Mouse (Mus musculus): ENCODE results near the gene Serf1.
"Not testable (repeated sequence)": the region's sequence is repeated elsewhere in the genome, so short reads cannot be mapped to it uniquely, and the experiment has no call there.

Gene Serf1

DNA sequence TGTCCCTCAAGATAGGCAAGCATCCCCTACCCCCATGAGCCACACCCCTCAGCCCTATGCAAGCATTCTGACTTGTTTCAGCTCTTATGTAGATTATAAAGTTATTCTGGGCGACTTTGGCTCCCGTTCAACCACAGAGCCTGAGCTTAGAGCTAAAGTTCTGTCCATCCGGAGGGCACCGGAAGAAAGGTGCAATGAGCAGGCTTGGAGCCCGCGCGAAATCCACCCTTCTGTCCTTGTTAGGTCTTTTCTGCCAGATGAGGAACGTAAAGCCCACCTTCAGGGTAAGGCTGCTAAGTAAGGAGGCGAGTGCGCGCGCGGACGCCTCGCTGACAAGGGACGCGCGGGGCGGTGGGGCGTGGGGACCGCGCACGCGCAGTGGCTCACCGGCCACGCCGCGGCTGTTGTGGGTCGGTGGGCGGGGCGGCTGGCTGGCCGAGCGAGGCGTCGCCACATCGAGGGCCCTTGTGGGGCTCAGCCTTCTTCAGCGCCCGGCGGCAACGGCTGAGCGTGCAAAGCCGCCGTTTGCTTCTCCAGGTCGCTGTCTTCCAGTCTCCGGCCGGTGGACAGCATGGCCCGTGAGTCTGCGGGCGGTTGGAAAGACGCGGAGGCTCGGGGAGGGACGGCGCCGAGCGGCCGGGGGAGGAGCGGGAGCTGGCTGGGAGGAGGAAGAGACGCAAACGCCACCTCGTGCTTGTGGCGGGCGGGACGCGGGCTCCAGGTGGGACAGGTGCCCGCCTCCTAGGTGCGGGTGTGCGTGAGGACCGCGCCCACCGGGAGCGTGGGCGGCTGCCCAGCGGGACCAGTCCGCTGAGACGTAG, at the start of gene Serf1:
Gene Serf1 (plus strand): TSS at position 361 of the 821 bp plus-strand sequence.
- DNase-seq (ENCODE audit: low read depth): peak; percentile 83

DNA sequence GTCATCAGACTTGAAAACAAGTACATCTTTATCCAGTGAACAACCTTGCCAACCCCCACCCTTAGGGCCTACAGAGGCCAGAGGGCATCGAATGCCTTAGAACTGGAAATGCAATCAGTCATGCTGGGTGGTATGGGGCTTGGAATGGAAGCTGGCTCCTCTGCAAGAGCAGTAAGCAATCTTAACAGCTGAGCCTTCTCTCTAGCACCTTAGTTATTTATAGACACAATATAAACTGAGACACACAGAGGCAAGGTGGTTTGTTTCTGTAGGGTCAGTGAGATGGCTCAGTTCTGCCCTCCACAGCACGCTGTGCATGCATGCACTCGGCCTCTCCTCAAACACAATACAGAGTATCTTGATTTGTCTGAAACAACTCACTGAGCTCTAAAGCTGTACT, 43.9 kb upstream of the Serf1 start:
- no peak for DNase-seq (ENCODE audit: low read depth)

DNA sequence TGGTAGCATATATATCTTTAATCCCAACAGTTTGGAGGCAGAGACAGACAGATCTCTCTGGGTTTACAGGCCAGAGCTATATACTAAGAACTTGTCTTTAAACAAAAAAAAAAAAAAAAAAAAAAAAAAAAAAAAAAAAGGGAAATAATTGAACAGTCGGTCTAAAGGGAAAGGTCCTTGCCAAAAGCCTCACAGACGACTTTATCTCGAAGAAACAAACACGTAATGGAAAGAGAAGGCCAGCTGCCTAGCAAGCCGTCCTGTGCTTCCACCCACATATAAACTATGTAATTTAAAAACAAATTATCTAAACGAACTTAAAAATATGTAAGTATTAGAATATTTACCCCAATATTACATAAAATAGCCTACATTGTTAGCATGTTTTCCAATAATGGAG, 40.0 kb upstream of the Serf1 start:
- DNase-seq (ENCODE audit: low read depth): no peak

DNA sequence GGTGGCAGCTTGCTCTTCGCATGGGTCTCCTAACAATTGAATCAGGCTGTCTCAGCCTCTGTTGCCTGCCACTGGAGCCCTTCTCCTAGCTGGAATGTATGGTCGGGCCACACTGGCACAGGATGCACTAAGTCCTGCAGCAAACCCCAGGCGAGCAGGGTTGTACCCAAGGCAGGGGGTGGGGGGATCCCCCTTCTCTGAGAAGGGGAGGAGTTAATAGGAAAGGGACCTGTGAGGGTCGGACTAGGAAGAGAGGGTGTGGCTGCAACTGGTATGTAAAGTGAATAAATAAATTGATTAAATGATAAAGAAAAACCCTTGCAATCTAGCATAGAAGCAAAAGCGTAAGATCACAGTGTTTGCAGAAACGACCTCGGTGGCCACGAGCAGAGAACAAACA, 36.3 kb upstream of the Serf1 start:
- no peak for DNase-seq (ENCODE audit: low read depth)

DNA sequence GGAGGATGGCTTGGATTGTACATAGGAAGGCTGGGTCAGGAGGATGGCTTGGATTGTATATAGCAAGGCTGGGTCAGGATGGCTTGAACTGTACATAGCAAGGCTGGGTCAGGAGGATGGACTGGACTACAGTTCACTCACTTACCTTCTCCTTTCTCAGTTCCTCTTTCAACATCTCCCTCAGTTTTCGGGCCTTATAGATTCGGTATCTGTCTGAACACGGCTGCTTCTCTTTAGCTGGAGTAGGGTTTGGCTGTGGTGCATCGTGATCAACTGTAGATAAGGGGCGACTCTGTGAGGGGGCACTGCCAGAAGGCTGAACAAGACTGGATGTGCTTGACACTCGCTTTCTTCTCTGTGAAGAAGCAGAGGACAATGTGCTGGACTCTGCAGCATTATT, 9.0 kb upstream of the Serf1 start:
- no peak for DNase-seq (ENCODE audit: low read depth)

DNA sequence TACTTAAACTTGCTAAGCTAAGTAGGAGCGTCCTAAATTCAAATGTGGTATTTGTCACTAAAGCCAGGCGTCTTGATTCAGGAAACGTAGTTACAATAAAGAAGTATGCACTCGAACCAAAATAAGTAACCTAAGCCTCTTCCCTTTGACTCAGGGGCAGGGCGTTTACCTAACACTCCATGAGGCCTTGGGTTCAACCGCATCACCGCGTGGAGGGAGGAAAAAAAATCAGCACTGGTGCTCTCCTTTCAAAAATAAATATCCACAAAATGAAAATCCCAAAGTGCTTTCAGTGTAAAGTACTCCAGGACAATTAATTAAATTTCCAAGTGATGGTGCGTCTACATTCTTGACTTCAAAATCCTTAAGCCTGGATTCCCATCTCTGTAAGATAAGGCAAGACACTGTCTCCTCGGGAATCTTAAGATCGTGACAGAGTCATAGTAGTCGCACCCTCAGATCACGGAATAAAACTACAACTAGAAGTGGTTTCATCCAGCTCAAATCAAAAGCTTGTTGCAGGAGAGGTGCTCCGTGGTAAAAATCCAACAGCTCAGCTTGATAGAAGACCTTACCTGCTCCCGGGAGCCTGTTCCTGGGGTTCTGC, 4.7 kb upstream of the Serf1 start:
- no peak for DNase-seq (ENCODE audit: low read depth)

DNA sequence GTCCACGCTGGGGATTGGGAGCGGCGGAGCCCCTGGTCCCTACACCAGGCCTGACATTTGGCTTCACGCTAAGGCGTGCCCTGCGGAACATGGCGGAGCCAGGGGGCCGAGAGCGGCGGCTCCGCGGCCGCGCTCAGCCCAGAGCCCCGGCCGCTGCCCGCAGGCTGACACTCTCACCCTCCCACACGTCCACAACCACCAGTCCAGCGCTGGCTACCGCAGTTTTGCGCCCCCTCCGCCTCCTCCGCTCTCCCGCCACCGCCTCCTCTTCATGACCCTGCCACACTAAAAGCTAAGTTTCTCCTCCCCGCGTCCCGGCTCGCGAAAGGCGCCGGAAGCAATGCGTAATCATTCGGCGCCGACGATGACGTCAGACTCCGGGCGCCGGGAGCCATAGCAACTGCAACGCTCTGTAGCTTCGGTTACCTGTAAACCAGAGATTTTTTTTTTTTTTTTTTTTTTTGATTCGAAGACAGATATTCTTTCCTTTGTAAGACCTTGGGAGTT, 4.0 kb upstream of the Serf1 start, which contains the start of gene Bdp1:
Gene Bdp1 (minus strand): TSS at position 323 of the 507 bp plus-strand sequence.
- DNase-seq (ENCODE audit: low read depth): peak; percentile 94

DNA sequence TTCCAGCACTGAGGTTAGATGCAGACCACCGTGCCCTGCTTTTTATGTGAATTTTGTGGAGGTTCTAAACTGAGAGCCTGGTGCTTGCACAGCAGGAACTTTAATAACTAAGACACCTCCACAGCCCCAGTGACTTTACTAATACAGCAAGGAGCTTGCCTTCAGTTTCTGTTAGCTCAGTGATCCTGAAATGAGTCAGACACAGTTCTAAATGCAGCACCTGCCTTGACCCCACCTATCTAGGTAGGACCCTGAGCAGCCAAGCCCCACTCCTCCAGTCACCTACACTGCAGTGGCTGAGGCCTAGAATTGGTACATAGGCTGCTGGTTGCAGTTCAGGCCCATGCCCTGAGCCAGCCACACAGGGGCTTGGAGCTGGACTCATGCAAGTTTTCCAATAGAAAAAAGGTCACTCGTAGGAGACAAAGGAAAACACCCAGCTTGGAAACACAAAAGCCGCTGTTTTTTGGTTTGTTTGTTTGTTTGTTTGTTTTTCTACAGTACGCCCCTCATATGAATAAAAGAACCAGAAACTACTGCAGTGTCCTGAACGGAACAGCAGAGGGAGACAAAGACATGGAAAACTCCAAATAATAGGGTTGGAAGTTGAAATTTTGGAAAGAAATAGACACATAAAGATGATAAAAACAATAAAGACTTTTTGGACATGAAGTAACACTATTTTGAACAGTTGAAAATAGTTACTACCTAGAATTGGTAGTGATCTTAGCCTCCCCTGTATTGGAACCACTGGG, 4.6 kb downstream of the Serf1 start:
- peak; percentile 65 for DNase-seq (ENCODE audit: low read depth)

DNA sequence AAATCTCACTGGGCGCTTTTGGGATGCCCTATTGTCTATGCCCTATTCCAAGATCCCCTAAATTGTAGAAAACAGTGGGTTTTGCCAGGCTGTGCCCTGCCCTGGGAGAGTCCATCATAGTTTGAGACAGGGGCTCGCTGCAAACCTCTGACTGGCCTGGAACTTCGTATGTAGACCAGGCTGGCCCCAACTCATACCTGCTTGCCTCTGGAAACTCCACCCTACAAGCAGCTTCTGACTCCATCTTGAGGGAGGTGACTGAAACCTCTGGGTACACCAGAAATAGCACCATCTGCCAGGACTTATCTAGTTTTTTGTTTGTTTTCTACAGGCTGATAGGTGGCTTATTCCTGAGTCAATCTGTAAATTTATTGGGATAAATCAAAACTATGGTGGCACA, 16.2 kb downstream of the Serf1 start:
- no peak for DNase-seq (ENCODE audit: low read depth)

DNA sequence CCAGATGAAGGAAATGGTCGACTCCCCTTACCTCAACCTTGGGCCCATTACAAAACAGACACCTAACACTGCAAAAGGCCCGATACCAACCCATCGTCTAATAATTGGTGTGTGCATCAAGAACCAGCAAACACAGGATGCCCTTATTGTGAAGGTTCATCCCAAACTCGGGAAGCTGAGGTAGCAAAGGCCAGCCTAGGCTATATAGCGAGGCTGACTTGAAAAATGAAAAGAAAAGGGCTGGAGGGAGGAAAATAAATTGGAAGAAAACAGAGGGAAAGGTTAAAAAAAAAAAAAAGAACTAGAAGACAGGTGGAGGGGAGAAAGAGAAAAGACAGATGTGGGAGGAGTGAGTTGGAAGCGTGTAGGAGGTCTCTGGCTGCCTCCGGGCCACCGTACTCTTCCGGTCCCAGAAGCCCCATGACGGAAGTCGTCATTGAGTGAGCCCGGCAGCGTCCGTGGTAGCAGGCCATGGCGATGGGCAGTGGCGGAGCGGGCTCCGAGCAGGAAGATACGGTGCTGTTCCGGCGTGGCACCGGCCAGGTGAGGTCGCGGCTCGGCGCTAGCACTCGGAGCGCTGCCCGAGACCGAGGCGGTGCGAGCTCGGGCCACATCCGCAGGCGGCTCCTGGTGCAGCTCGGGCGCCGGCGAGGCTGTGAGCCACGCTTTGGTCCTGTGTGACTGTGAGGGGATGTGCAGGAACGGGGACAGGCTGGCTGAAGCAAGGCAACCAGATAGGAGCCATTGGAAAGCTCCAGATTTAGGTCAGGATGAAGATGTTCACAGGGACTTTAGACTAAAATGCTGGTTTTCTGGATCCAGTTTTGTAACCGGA, 16.8 kb downstream of the Serf1 start, which contains the start of gene Smn1:
Gene Smn1 (plus strand): TSS at position 430 of the 835 bp plus-strand sequence.
- peak; percentile 92 for DNase-seq (ENCODE audit: low read depth)

DNA sequence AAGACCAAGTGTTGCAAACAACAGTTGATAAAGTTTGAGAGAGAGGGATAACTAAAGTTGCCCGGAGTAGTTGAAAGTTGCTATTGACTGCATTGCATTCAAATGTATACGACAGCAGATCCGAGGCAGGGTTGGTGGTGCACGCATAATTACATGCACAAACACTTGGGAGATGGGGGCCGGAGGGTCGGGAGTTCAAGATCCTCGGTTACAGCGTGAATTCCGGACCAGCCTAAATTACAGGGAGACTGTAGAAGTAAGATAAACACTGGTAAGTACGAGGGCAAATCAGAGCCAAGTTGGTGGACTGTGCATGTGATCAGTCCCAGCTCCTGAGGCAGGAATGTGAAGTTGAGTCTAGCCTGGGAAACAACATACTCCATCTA, 17.4 kb downstream of the Serf1 start:
- peak; percentile 7 for DNase-seq (ENCODE audit: low read depth)

DNA sequence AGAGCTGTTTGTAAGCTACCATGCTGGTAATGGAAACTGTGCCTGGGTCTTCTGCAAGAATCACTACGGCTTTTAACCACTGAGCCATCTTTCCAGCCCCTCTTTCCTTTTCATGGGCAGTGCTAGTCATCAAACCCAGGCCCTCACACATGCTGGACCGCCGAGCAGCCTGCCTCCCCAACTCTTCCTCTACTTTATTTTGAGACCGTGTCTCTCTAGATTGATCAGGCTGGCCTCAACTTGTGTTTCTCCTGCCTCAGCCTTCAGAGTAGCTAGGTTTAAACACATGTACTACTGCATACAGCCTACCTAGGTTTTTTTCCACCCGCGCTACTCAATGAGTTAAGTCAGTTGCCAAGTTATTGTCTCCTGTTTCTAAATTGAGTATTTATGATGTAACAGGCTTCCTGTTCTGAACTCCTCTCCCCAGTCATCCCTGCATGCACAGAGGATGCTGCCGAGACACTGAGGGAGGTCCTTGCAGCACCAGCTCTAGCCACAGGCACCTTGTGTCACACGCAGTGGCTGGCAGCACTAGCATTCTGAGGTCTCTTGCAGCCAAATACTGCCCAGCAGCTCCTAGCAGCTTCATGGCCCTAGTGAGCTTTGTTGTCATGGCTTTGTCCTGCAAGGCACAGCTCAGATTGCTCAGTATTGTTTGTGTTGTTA, 34.0 kb downstream of the Serf1 start:
- DNase-seq (ENCODE audit: low read depth): no peak

DNA sequence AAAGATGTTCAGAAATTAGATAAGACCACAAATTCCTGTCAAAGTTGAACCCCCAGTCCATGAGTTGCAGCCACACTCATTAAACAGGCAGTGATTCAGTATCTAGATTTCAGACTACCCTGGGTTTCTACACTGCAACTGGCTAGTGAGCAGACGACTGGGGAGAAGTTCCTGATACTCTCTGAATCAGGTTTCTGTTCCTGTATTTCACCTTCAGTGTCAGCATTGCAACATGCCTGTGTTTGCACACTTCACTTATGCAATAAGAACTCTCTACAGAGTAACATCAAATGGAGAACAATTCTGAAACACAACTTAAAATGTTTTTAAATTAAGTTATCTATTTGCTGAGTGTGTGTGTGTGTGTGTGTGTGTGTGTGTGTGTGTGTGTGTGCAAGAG, 44.8 kb downstream of the Serf1 start:
- DNase-seq (ENCODE audit: low read depth): no peak

DNA sequence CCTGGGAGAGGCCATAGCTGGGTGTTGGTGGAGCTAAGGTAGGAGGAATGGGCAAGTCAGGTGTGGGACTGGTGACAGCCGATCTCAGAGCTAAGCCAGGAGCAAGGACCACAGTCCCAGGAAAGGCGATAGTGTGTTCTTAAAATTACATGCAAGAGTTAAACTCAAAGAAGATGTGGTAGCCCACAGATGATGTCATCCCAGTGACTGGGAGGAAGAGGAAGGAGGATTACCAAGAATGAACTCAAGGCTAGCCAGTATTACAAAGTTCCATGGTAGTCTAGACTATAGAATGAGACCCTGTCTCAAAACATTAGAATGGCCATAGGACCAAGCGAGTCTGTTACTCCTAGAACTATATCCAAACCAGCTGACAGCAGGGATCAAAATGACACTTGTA, 48.8 kb downstream of the Serf1 start:
- no peak for DNase-seq (ENCODE audit: low read depth)

DNA sequence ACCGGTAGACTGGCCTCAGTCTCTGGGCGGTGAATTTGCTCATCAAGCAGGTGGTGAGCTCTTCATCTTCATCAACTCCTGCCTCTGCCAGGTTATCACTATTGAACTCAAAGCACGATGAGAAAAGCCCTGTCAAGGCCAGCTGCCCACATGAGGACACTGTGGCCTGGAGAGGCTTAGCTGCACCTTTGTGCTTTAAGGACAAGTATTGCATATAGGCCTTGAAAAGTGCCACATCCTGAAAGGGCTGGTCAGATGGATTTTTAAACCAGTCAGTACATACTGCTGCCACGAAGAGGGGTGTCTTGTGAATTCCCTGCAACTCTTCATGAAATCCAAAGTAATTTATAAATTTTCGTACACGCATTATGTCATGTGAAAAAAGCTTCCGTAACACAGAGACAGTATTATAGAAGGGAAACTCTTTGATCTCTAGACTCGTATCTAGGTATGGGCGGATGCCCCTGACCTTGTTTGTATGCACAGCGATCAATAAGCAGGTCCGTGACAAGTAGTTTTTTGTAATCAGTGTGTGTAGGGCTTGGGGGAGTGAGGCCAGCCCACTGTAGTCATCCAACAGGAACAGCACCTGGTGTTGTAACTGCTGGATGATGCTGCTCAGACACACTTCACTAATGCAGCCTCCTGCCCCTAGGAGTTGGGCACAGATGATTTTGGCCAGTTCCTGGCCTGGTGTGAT, 53.5 kb downstream of the Serf1 start:
- not testable (repeated sequence) for DNase-seq (ENCODE audit: low read depth)

DNA sequence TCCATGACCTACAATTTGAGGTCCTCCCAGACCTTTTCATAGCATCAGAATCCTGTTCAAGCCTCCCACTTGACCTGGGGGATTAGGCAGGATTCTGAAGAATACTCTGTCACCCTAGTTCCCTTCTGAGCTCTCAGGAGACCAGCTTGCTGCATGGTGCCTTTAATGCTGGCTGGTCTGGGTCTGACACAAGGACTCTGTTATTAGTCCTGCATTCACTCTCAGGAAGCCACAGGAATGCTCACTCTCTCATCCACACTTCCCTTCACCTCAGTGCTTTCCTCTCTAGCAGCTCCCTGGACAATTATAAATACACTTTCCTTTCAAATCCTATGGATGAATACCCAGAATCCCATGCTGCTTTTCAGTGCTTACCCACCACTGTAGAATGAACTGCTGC, 54.7 kb downstream of the Serf1 start:
- not testable (repeated sequence) for DNase-seq (ENCODE audit: low read depth)
